Mouse (Mus musculus) myocyte (in vitro differentiated cells): ENCODE measurements around the gene Slc35a5. TPM values are rescaled to one million over a fixed set of nuclear protein-coding genes. Genes with fewer than 3 reads are reported as not detected.

ENCODE experiments used
- H3K27me3 ChIP-seq: one replicate; pipeline ENCODE4 v1.6.1; 2011; ENCODE audit not compliant: control insufficient read depth, insufficient read depth, insufficient read length
- H3K36me3 ChIP-seq: one replicate; pipeline ENCODE4 v1.6.1; 2011; ENCODE audit not compliant: control insufficient read depth, insufficient read depth
- H3K4me2 ChIP-seq: one replicate; pipeline ENCODE4 v1.6.1; 2011; ENCODE audit warnings: low read depth, control low read depth
- H3K4me3 ChIP-seq: one replicate; pipeline ENCODE4 v1.5.1; 2011; ENCODE audit warnings: mild to moderate bottlenecking, control low read depth, moderate library complexity
- H3K79me2 ChIP-seq: one replicate; pipeline ENCODE4 v1.6.1; 2011; ENCODE audit not compliant: control insufficient read depth, insufficient read depth
- H3ac ChIP-seq: one replicate; pipeline ENCODE4 v1.6.1; 2011; ENCODE audit not compliant: control insufficient read depth, insufficient read length
- CEBPB ChIP-seq: IDR thresholded peaks from 2 replicates; pipeline ENCODE4 v1.6.1; 2011; ENCODE audit warnings: mild to moderate bottlenecking, moderate library complexity; ENCODE audit not compliant: poor library complexity, insufficient read depth, severe bottlenecking
- E2F4 ChIP-seq: IDR thresholded peaks from one replicate; pipeline ENCODE4 v1.6.1; 2011; ENCODE audit warnings: mild to moderate bottlenecking, control low read depth, moderate library complexity; ENCODE audit not compliant: insufficient read depth
- MYOG ChIP-seq, 3 experiments: IDR thresholded peaks; one replicate each; pipeline ENCODE4 v1.6.1; 2011; ENCODE audit warnings: control low read depth in 2 of 3, low read depth in 2 of 3, mild to moderate bottlenecking in 2 of 3; ENCODE audit not compliant: insufficient read length in 2 of 3, control insufficient read depth in 1 of 3, insufficient read depth in 1 of 3
- REST ChIP-seq: IDR thresholded peaks from one replicate; pipeline ENCODE4 v1.6.1; 2011; ENCODE audit warnings: mild to moderate bottlenecking, control low read depth, moderate library complexity; ENCODE audit not compliant: insufficient read depth, insufficient read length
- TCF12 ChIP-seq: IDR thresholded peaks from one replicate; pipeline ENCODE4 v1.6.1; 2011; ENCODE audit warnings: mild to moderate bottlenecking, control low read depth; ENCODE audit not compliant: poor library complexity, insufficient read depth, severe bottlenecking
- TCF3 ChIP-seq: IDR thresholded peaks from one replicate; pipeline ENCODE4 v1.6.1; 2011; ENCODE audit warnings: low read depth, control low read depth; ENCODE audit not compliant: insufficient read length
- USF1 ChIP-seq: IDR thresholded peaks from one replicate; pipeline ENCODE4 v1.6.1; 2011; ENCODE audit warnings: low read depth, mild to moderate bottlenecking, control low read depth, moderate library complexity
- polyA plus RNA-seq: library from polyadenylated mRNA; unstranded; fragments of >200 nt; fragmentation: generic; extraction: Trizol; gene quantifications from one replicate; pipeline ENCODE4 v1.2.1, GENCODE M21; 2012; ENCODE audit warnings: missing spikeins

Gene Slc35a5
- polyA plus RNA-seq, 1 experiment, result 2.5 TPM

- H3K79me2 ChIP-seq, result peaks cover 7% of the 10 kb centered on the region
- peak within 1 kb of the TSS; percentile 25 for H3K4me3 ChIP-seq
- H3K27me3 ChIP-seq, result no peaks in the 10 kb centered on the region
- H3K4me2 ChIP-seq, result peak within 1 kb of the TSS; percentile 99
- no peak within 1 kb of the TSS for H3ac ChIP-seq
- TF ChIP-seq REST, result no peak
- peak in 1 of 3 experiments; percentile 62 for TF ChIP-seq MYOG (IDR thresholded peaks at IDR 0.05; ENCODE audit: control insufficient read depth in 1 of 3, insufficient read depth in 1 of 3, insufficient read length in 2 of 3, low read depth in 2 of 3)
- H3K36me3 ChIP-seq, result no peaks in the 10 kb centered on the region
Observed at GRCm38 (mm10) chr16:45093137-45093731, 65.3 kb downstream of the Slc35a5 start, which contains the start of gene Ccdc80. Gene Ccdc80, plus strand, starts transcription at chr16:45093402.

- H3K4me3 ChIP-seq, result no peak overlapping the region
- H3K4me2 ChIP-seq, result peak overlapping the region; percentile 36
- no peak overlapping the region for H3ac ChIP-seq
- H3K79me2 ChIP-seq, result peaks cover 4% of the 10 kb centered on the region
- H3K36me3 ChIP-seq, result no peaks in the 10 kb centered on the region
- no peak for TF ChIP-seq USF1
- no peak for TF ChIP-seq CEBPB
- TF ChIP-seq TCF3, result no peak
- no peak for TF ChIP-seq TCF12
- TF ChIP-seq E2F4, result no peak
- H3K27me3 ChIP-seq, result no peaks in the 10 kb centered on the region
Observed at GRCm38 (mm10) chr16:45090005-45090404, 68.5 kb downstream of the Slc35a5 start.

Other genes with a start within 250 kb of the Slc35a5 start
- not detected for gene Cd200r3, start 215.0 kb downstream of the Slc35a5 start, polyA plus RNA-seq
- gene Ccdc80, start 65.3 kb downstream of the Slc35a5 start, polyA plus RNA-seq, result 21.7 TPM
- 19.2 TPM for gene Atg3, start 79 bp upstream of the Slc35a5 start, polyA plus RNA-seq
- 0.02 TPM for gene Btla, start 65.6 kb upstream of the Slc35a5 start, polyA plus RNA-seq